ENCODE assay signal across 11 mouse cellular contexts in the genomic region with DNA sequence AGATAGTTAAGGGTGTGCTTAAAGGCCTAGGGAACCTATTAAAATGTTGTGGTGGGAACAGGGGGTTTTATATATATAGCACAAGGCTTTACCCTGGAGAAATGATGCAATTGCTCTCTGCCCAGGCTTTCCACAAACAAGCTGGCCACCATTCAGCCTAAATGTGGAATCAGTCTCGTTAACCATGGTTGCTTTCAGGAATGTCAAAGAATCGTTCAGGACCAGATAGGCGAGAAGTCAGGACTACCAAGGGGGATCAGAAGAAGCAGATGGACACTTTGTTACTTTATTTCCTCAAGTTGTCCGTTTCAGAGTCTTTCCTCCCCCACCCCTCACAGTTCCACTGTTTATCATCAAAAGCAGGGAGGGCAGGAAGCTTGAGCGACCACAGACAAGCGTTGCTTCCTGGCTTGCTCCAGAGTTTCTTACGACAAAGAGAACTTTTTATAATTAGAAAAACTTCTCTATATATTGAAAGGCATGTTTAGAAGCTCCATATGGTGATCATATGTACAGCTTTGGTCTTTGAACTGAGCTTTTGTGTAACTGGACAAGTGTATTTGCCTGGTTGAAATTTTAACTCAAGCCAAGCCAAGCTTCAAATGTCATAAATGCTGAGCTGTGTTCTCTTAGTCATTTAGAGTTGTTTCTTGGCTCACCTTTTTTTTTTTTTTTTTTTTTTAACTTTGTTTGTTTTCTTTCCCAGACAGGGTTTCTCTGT. TPM values are rescaled to one million over a fixed set of nuclear protein-coding genes. Genes with fewer than 3 reads are reported as not detected.
DNase-seq lines count a peak whose midpoint lies in the region; ATAC-seq lines count a peak whose summit lies in the region.
"Had no signal": no experiment of that assay in that cellular context is flagged by ENCODE, and none has a peak within 500 bp of the region (broad histone marks: within the 10 kb centered on the region; RNA-seq: fewer than 3 reads in every experiment).

No protein-coding gene starts in this region.

- H3K27ac ChIP-seq in liver, embryonic 11.5 days (ENCODE audit: low read depth, low read length) = peak overlapping the region; percentile 79
- H3K27ac ChIP-seq: midbrain, embryonic 10.5 days had no signal

- peak overlapping the region; percentile 80 for H3K4me2 ChIP-seq in liver, embryonic 11.5 days

- peak overlapping the region; percentile 38; the same call in 1 of the 2 replicates for H3K9ac ChIP-seq in liver, embryonic 11.5 days (ENCODE audit: low read depth, low read length)

- no peak overlapping the region for H3K4me3 ChIP-seq in liver, embryonic 11.5 days (ENCODE audit: low read depth, low read length)
- H3K4me3 ChIP-seq: midbrain, embryonic 10.5 days had no signal

- peak; percentile 30 for DNase-seq in kidney, adult 18-20 months
- DNase-seq in kidney, adult 9 months = no peak
- peak; percentile 61 for DNase-seq in CD4-positive helper T cell, adult 2 months (ENCODE audit: low read depth, low spot score)
- DNase-seq in adipocyte (ENCODE audit: low spot score) = peak; percentile 49
- no peak for DNase-seq in liver, embryonic 11.5 days (ENCODE audit: low spot score)
- DNase-seq in adrenal gland, postnatal 36 days = no peak
- no peak for DNase-seq in spleen, postnatal 10 days (ENCODE audit: low spot score in 2 of 2)
- DNase-seq in Muller cell, postnatal 12 days (ENCODE audit: inconsistent ontology term) = no peak

- peaks cover 28% of the 10 kb centered on the region for H3K4me1 ChIP-seq in liver, embryonic 11.5 days (replicated peaks; ENCODE audit: control insufficient read depth, insufficient read depth, low read length)

- ATAC-seq in liver, embryonic 11.5 days (replicated peaks; ENCODE audit: low FRiP score) = no peak
- ATAC-seq: forebrain, embryonic 14.5 days had no signal

- WGBS in liver, embryonic 11.5 days = 27% methylated on average over 7 of the region's 7 CpGs

- no peaks in the 10 kb centered on the region for H3K27me3 ChIP-seq in liver, embryonic 11.5 days (replicated peaks; ENCODE audit: control insufficient read depth, insufficient read depth, low read length)

- 0 out of 2 replicates have a peak, but pooled peaks cover 5% of the 10 kb centered on the region for H3K36me3 ChIP-seq in liver, embryonic 11.5 days (ENCODE audit: control insufficient read depth, insufficient read depth, low read length)

- H3K9me3 ChIP-seq in liver, embryonic 11.5 days (ENCODE audit: control insufficient read depth, low read length) = no peaks in the 10 kb centered on the region
- H3K9me3 ChIP-seq: midbrain, embryonic 10.5 days had no signal

RNA-seq across cellular contexts. Expression of gene Cflar, which starts 5.0 kb away (rescaled TPM):
- 18.6 and 20.4 TPM in 2 replicates for polyA plus RNA-seq in liver, embryonic 11.5 days (2014; fragmentation: Nextera tagmentation; extraction: Ambion mirVana)
- total RNA-seq in adrenal gland, postnatal 36 days (2021) = 100 to 1,000 TPM; 110 to 114 TPM

RNA-seq across cellular contexts. Expression of gene Als2cr12, which starts 20.5 kb away (rescaled TPM):
- polyA plus RNA-seq in liver, embryonic 11.5 days (2014; fragmentation: Nextera tagmentation; extraction: Ambion mirVana) = not detected in 2 replicates
- total RNA-seq in adrenal gland, postnatal 36 days (2021) = 1 to 10 TPM in 1 of 2 experiments, under 1 TPM in 1; 0.86 to 3.0 TPM
- polyA plus RNA-seq: forebrain, embryonic 14.5 days; intestine, embryonic 14.5 days; midbrain, embryonic 10.5 days had no signal

Comparison
In these comparisons a context has a peak if more than half of its experiments do, and no peak if none do; other contexts are left out.
1. DNase-seq: peak in kidney, adult 18-20 months (single experiment), CD4-positive helper T cell, adult 2 months (single experiment) and adipocyte (single experiment); none in kidney, adult 9 months (single experiment), liver, embryonic 11.5 days (single experiment), adrenal gland, postnatal 36 days (0 of 2), spleen, postnatal 10 days (0 of 2) and Muller cell, postnatal 12 days (single experiment).